Mouse (Mus musculus) myocyte (in vitro differentiated cells): ENCODE measurements at regions not wholly inside any gene's neighbourhood (a gene's known extent, or its start where the extent isn't known, plus 50 kb on each side); places are given as distances from the start of the nearest gene placed in this dataset.

ENCODE experiments used
- H3K27me3 ChIP-seq: one replicate; pipeline ENCODE4 v1.6.1; 2011; ENCODE audit not compliant: control insufficient read depth, insufficient read depth, insufficient read length
- H3K36me3 ChIP-seq: one replicate; pipeline ENCODE4 v1.6.1; 2011; ENCODE audit not compliant: control insufficient read depth, insufficient read depth
- H3K4me2 ChIP-seq: one replicate; pipeline ENCODE4 v1.6.1; 2011; ENCODE audit warnings: low read depth, control low read depth
- H3K4me3 ChIP-seq: one replicate; pipeline ENCODE4 v1.5.1; 2011; ENCODE audit warnings: mild to moderate bottlenecking, control low read depth, moderate library complexity
- H3K79me2 ChIP-seq: one replicate; pipeline ENCODE4 v1.6.1; 2011; ENCODE audit not compliant: control insufficient read depth, insufficient read depth
- H3ac ChIP-seq: one replicate; pipeline ENCODE4 v1.6.1; 2011; ENCODE audit not compliant: control insufficient read depth, insufficient read length
- CEBPB ChIP-seq: IDR thresholded peaks from 2 replicates; pipeline ENCODE4 v1.6.1; 2011; ENCODE audit warnings: mild to moderate bottlenecking, moderate library complexity; ENCODE audit not compliant: poor library complexity, insufficient read depth, severe bottlenecking
- E2F4 ChIP-seq: IDR thresholded peaks from one replicate; pipeline ENCODE4 v1.6.1; 2011; ENCODE audit warnings: mild to moderate bottlenecking, control low read depth, moderate library complexity; ENCODE audit not compliant: insufficient read depth
- MAX ChIP-seq: IDR thresholded peaks from one replicate; pipeline ENCODE4 v1.6.1; 2011; ENCODE audit warnings: low read depth, mild to moderate bottlenecking, control low read depth
- MYOD1 ChIP-seq, 3 experiments: IDR thresholded peaks; one replicate each; pipeline ENCODE4 v1.6.1; 2011; ENCODE audit warnings: control low read depth in 2 of 3, low read depth in 2 of 3, mild to moderate bottlenecking in 2 of 3, moderate library complexity in 1 of 3; ENCODE audit not compliant: insufficient read length in 2 of 3, control insufficient read depth in 1 of 3
- MYOG ChIP-seq, 3 experiments: IDR thresholded peaks; one replicate each; pipeline ENCODE4 v1.6.1; 2011; ENCODE audit warnings: control low read depth in 2 of 3, low read depth in 2 of 3, mild to moderate bottlenecking in 2 of 3; ENCODE audit not compliant: insufficient read length in 2 of 3, control insufficient read depth in 1 of 3, insufficient read depth in 1 of 3
- POLR2A ChIP-seq: IDR thresholded peaks from one replicate; pipeline ENCODE4 v1.6.1; 2011; ENCODE audit warnings: low read depth, mild to moderate bottlenecking, control low read depth, moderate library complexity; ENCODE audit not compliant: insufficient read length
- POLR2AphosphoS2 ChIP-seq: IDR thresholded peaks from one replicate; pipeline ENCODE4 v1.6.1; 2011; ENCODE audit warnings: low read depth, control low read depth; ENCODE audit not compliant: insufficient read length
- REST ChIP-seq: IDR thresholded peaks from one replicate; pipeline ENCODE4 v1.6.1; 2011; ENCODE audit warnings: mild to moderate bottlenecking, control low read depth, moderate library complexity; ENCODE audit not compliant: insufficient read depth, insufficient read length
- SRF ChIP-seq: IDR thresholded peaks from one replicate; pipeline ENCODE4 v1.6.1; 2011; ENCODE audit warnings: low read depth; ENCODE audit not compliant: control insufficient read depth, insufficient read length
- TCF12 ChIP-seq: IDR thresholded peaks from one replicate; pipeline ENCODE4 v1.6.1; 2011; ENCODE audit warnings: mild to moderate bottlenecking, control low read depth; ENCODE audit not compliant: poor library complexity, insufficient read depth, severe bottlenecking
- TCF3 ChIP-seq: IDR thresholded peaks from one replicate; pipeline ENCODE4 v1.6.1; 2011; ENCODE audit warnings: low read depth, control low read depth; ENCODE audit not compliant: insufficient read length
- USF1 ChIP-seq: IDR thresholded peaks from one replicate; pipeline ENCODE4 v1.6.1; 2011; ENCODE audit warnings: low read depth, mild to moderate bottlenecking, control low read depth, moderate library complexity

DNA sequence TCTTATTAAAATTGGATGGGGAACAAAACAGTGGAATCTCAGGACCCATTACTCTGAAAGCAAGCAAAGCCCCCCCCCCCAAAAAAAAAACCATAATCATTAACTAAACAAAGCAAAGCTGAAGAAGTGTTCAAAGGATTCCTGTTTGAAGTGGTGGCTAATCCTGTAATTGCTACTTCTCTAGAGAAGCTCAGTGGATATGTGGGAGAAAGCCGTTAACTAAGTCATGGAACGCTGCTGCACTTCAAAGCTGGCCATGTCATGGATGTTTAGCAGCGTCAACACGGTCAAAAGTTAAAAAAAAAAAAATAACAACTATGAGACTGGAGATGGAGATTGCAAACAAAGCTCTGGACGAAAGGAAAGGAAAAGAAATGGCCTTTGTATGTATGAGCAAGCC, 305.3 kb upstream of the Slc35b3 start:
- no peak overlapping the region for H3ac ChIP-seq
- H3K27me3 ChIP-seq = no peaks in the 10 kb centered on the region
- H3K4me3 ChIP-seq = no peak overlapping the region
- H3K4me2 ChIP-seq = no peak overlapping the region
- H3K79me2 ChIP-seq = no peaks in the 10 kb centered on the region
- no peaks in the 10 kb centered on the region for H3K36me3 ChIP-seq
- TF ChIP-seq CEBPB (no peak), TCF12 (no peak), USF1 (no peak), SRF (no peak), E2F4 (no peak), REST (no peak), MYOG (IDR thresholded peaks at IDR 0.05; ENCODE audit: control insufficient read depth in 1 of 3, insufficient read depth in 1 of 3, insufficient read length in 2 of 3, low read depth in 2 of 3) (no peak), MYOD1 (IDR thresholded peaks at IDR 0.05; ENCODE audit: control insufficient read depth in 1 of 3, insufficient read length in 2 of 3, low read depth in 2 of 3) (no peak), MAX (no peak), POLR2AphosphoS2 (no peak), TCF3 (no peak), POLR2A (no peak)

DNA sequence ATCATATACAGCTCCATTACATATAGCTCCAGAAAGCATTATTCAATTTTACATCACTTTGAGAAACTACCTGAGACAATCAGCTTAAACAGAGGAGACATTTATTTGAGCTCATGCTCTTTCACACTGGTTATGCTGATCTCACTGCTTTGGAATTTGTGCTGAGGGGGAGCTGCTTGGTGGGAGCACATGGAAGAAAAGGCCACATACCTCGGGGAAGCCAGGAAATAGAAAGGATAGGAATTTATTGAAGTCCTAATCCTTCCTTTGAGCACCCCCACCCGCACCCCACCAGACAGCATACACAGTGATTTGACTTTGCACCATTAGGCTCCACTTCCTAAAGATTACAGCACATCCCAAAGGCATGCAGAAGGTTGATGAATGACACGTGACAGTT, 296.0 kb upstream of the Slc35b3 start:
- H3K36me3 ChIP-seq = no peaks in the 10 kb centered on the region
- no peaks in the 10 kb centered on the region for H3K79me2 ChIP-seq
- no peak overlapping the region for H3K4me2 ChIP-seq
- H3K4me3 ChIP-seq = no peak overlapping the region
- no peaks in the 10 kb centered on the region for H3K27me3 ChIP-seq
- no peak overlapping the region for H3ac ChIP-seq
- no peak for TF ChIP-seq MYOG (IDR thresholded peaks at IDR 0.05; ENCODE audit: control insufficient read depth in 1 of 3, insufficient read depth in 1 of 3, insufficient read length in 2 of 3, low read depth in 2 of 3)
- no peak for TF ChIP-seq MYOD1 (IDR thresholded peaks at IDR 0.05; ENCODE audit: control insufficient read depth in 1 of 3, insufficient read length in 2 of 3, low read depth in 2 of 3)
- TF ChIP-seq SRF = no peak
- TF ChIP-seq TCF12 = no peak
- no peak for TF ChIP-seq TCF3
- TF ChIP-seq REST = no peak
- no peak for TF ChIP-seq POLR2AphosphoS2
- TF ChIP-seq CEBPB = no peak

DNA sequence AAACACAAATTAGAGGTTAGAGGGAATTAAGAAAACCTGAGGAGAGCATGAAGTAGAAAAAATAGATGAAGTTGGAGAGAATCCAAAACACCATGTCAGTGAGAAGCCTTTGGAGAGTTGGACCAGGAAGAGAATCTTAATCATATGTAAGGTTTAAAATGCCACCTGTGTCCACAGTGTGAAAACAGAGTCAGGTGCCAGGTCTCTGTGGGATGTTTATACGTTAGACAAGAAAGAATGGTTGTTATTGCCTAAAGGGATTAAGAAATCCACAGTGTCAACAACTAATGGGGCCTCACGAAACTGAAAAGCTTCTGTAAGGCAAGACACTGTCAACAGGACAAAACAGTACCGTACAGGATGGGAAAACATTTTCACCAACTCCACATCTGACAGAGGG, 294.7 kb upstream of the Slc35b3 start:
- no peaks in the 10 kb centered on the region for H3K36me3 ChIP-seq
- no peak overlapping the region for H3K4me2 ChIP-seq
- H3K27me3 ChIP-seq = no peaks in the 10 kb centered on the region
- no peak for TF ChIP-seq CEBPB
- no peak for TF ChIP-seq SRF
- no peak for TF ChIP-seq MYOG (IDR thresholded peaks at IDR 0.05; ENCODE audit: control insufficient read depth in 1 of 3, insufficient read depth in 1 of 3, insufficient read length in 2 of 3, low read depth in 2 of 3)
- no peak overlapping the region for H3ac ChIP-seq
- H3K79me2 ChIP-seq = no peaks in the 10 kb centered on the region
- no peak overlapping the region for H3K4me3 ChIP-seq

DNA sequence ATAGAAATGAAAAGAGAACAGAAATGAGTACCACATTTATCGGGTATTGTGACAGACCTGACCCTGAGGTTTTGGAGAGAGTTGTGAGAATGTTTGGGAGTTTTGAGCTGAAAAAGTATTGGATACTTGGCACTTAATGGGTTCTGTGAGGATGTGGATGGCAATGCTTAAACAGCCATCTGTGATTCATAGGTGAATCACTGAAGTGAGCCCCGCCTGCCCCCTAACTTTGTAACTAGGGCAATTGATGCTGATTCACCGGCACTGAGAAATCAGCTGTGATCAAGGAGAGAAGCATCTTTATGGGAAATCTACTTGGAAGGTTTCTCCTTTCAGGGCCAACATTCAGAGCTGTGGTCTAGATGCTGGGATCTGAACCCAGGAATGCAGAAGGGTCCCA, 291.9 kb upstream of the Slc35b3 start:
- Histone ChIP-seq H3K4me2 (no peak overlapping the region), H3K4me3 (no peak overlapping the region), H3K79me2 (no peaks in the 10 kb centered on the region), H3K27me3 (no peaks in the 10 kb centered on the region), H3ac (no peak overlapping the region), H3K36me3 (no peaks in the 10 kb centered on the region)
- TF ChIP-seq CEBPB (no peak), MYOD1 (IDR thresholded peaks at IDR 0.05; ENCODE audit: control insufficient read depth in 1 of 3, insufficient read length in 2 of 3, low read depth in 2 of 3) (no peak), POLR2AphosphoS2 (no peak), REST (no peak), TCF12 (no peak), USF1 (no peak), MAX (no peak), TCF3 (no peak), POLR2A (no peak), E2F4 (no peak), MYOG (IDR thresholded peaks at IDR 0.05; ENCODE audit: control insufficient read depth in 1 of 3, insufficient read depth in 1 of 3, insufficient read length in 2 of 3, low read depth in 2 of 3) (no peak), SRF (no peak)

DNA sequence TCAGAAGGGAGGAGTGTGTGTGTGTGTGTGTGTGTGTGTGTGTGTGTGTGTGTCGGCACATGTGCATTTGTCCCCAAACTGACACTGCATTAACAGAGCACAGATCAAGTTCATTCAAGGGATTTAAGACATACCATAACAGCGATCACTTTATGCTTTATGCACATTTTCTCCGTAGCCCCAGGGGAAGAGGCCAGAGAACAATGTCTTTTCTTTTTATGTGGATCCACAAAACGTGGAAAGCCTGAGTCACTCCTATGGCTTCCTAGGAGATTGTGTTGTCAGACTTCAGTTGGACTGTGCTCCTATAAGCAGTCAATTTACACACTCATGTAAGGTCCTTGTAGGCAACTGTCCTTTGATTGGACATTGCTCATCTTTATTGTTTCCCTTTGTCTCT, 289.4 kb upstream of the Slc35b3 start:
- TF ChIP-seq MYOG (IDR thresholded peaks at IDR 0.05; ENCODE audit: control insufficient read depth in 1 of 3, insufficient read depth in 1 of 3, insufficient read length in 2 of 3, low read depth in 2 of 3) (no peak), TCF12 (no peak), CEBPB (no peak), POLR2AphosphoS2 (no peak), TCF3 (no peak), MYOD1 (IDR thresholded peaks at IDR 0.05; ENCODE audit: control insufficient read depth in 1 of 3, insufficient read length in 2 of 3, low read depth in 2 of 3) (no peak), MAX (no peak), USF1 (no peak), POLR2A (no peak), E2F4 (no peak), SRF (no peak), REST (no peak)
- no peak overlapping the region for H3ac ChIP-seq
- H3K4me3 ChIP-seq = no peak overlapping the region
- no peaks in the 10 kb centered on the region for H3K79me2 ChIP-seq
- H3K27me3 ChIP-seq = no peaks in the 10 kb centered on the region
- no peaks in the 10 kb centered on the region for H3K36me3 ChIP-seq
- H3K4me2 ChIP-seq = no peak overlapping the region
